Mouse (Mus musculus) midbrain, embryonic 14.5 days (tissue): Measurements from ENCODE around the gene Fgf22. TPM values are rescaled to one million over a fixed set of nuclear protein-coding genes. Genes with fewer than 3 reads are reported as not detected.

ENCODE experiments used
- ATAC-seq: fragments of 200-750 bp; cut with Nextera tagmentation; 2 replicates; pipeline ENCODE4 v1.8.0; 2017; ENCODE audit warnings: moderate number of reproducible peaks, moderate library complexity; ENCODE audit not compliant: low FRiP score, low TSS enrichment
- DNase-seq: peaks from one replicate; pipeline ENCODE4 v3.0.0-alpha.2; 2015
- H3K27ac ChIP-seq: fragments of 300-500 bp; sonication (generic); replicated peaks from 2 replicates; pipeline ENCODE4 v1.5.1; 2014; ENCODE audit warnings: mild to moderate bottlenecking, low read depth, low read length, moderate library complexity
- H3K27me3 ChIP-seq: fragments of 300-500 bp; sonication (generic); 2 replicates; pipeline ENCODE4 v1.6.1; 2014; ENCODE audit warnings: low read length, control low read depth, mixed read lengths; ENCODE audit not compliant: control insufficient read depth, insufficient read depth
- H3K36me3 ChIP-seq: fragments of 300-500 bp; sonication (generic); 2 replicates; pipeline ENCODE4 v1.6.1; 2014; ENCODE audit warnings: low read length, control low read depth; ENCODE audit not compliant: control insufficient read depth, insufficient read depth
- H3K4me1 ChIP-seq: fragments of 300-500 bp; sonication (generic); 2 replicates; pipeline ENCODE4 v1.6.1; 2014; ENCODE audit warnings: mild to moderate bottlenecking, antibody characterized with exemption, low read length, control low read depth; ENCODE audit not compliant: control insufficient read depth, insufficient read depth
- H3K4me2 ChIP-seq: fragments of 300-500 bp; sonication (generic); 2 replicates; pipeline ENCODE4 v1.6.1; 2014; ENCODE audit warnings: mild to moderate bottlenecking, low read length, moderate library complexity
- H3K4me3 ChIP-seq: fragments of 300-500 bp; sonication (generic); replicated peaks from 2 replicates; pipeline ENCODE4 v1.5.1; 2014; ENCODE audit warnings: low read depth, low read length
- H3K9ac ChIP-seq: fragments of 300-500 bp; sonication (generic); replicated peaks from 2 replicates; pipeline ENCODE4 v1.6.1; 2014; ENCODE audit warnings: mild to moderate bottlenecking, low read length, moderate library complexity
- H3K9me3 ChIP-seq: fragments of 300-500 bp; sonication (generic); 2 replicates; pipeline ENCODE4 v1.6.1; 2016; ENCODE audit warnings: low read length, control low read depth, mixed read lengths; ENCODE audit not compliant: control insufficient read depth
- WGBS: fragments of 180-500 bp; shearing (Covaris S2); extraction: QIAGEN DNeasy Blood & Tissue Kit; methylation state at CpG from one replicate; pipeline ENCODE4 v1.1.7; 2014; 5-methylcytosine and 5-hydroxymethylcytosine counted together
- polyA plus RNA-seq: library from polyadenylated mRNA; unstranded; fragments of >200 nt; fragmentation: Nextera tagmentation; extraction: Ambion mirVana; gene quantifications from 2 replicates; pipeline ENCODE4 v1.2.1, GENCODE M21; 2014

Gene Fgf22
- polyA plus RNA-seq, 1 experiment from 2014 or later: 0.87 TPM

DNA sequence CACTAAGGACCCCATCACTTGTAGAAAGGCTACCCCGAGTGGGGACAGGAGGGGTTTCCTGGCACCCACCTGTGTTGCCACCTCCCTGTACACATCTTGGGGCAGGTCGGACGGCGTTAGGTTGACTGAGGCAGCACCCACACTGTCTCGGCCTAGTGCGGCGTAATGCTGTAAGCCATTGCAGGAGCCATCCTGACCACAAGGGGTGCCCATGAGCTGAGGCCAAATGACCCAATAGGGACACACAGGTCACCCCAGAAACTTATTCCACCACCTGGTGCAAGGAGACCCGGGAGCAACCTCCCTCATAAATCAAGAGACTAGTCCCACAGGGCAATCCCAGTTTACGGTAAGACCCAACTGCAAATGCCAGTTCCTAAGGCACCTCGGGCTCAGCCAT is 16.6 kb upstream of the Fgf22 start:
- Histone ChIP-seq H3K4me2 (no peak overlapping the region), H3K4me1 (no peaks in the 10 kb centered on the region), H3K27ac (no peak overlapping the region), H3K36me3 (peaks cover 93% of the 10 kb centered on the region), H3K9ac (no peak overlapping the region), H3K27me3 (no peaks in the 10 kb centered on the region), H3K9me3 (peaks cover 29% of the 10 kb centered on the region), H3K4me3 (no peak overlapping the region)
- ATAC-seq: no peak
- 83% methylated on average over 10 of the region's 10 CpGs for WGBS
- DNase-seq: no peak

DNA sequence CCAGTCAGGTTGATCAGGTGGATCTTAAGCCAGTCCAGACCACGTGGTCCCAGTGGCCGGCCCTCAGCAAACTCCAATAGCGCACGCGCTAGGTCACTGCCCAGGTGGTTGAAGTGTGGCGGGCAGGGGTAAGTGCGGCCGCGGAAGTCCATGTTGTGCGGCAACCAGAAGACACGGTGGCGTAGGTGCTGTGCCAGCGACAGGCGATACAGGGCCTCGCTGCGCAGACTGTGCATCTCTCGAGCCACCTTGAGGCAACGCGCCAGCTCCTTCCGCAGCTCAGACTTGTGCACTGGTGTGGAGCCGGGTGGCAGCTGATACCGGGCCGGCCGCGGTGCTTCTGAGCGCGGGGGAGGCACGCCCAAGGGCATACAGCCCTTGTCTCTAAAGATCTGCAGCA is 15.6 kb upstream of the Fgf22 start:
- Histone ChIP-seq H3K4me3 (no peak overlapping the region), H3K9me3 (peaks cover 29% of the 10 kb centered on the region)
- no peak for ATAC-seq

DNA sequence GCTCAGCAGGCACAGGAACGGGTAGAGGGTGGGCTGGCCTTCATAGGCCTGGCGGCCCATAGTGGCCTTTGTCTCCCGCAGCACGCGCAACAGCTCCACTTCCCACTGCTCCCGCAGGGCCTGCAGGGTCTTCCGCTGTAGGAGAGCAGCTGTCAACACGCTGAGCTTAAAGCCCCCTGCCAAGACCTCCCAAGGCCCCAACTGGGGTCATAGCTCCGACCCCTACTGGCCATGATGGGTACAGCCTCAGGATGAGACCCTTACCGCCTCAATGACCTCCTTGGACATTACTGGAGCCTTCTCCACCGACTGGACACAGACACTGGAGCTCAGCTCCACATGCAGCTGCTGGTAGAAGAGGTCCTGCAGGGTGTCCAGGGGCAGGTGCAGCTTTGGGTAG is 14.0 kb upstream of the Fgf22 start:
- H3K9me3 ChIP-seq: peaks cover 27% of the 10 kb centered on the region
- peaks cover 82% of the 10 kb centered on the region for H3K36me3 ChIP-seq
- no peak for DNase-seq
- H3K9ac ChIP-seq: no peak overlapping the region
- peaks cover 5% of the 10 kb centered on the region; the same call in 1 of the 2 replicates for H3K4me1 ChIP-seq
- WGBS: 40% methylated on average over 11 of the region's 11 CpGs
- ATAC-seq: no peak
- no peak overlapping the region for H3K4me2 ChIP-seq
- H3K27ac ChIP-seq: no peak overlapping the region
- no peaks in the 10 kb centered on the region for H3K27me3 ChIP-seq
- H3K4me3 ChIP-seq: no peak overlapping the region

More for the DNA sequence above, 15.6 kb upstream of the Fgf22 start:
- no peak overlapping the region for H3K27ac ChIP-seq
- DNase-seq: no peak
- no peaks in the 10 kb centered on the region for H3K27me3 ChIP-seq
- no peaks in the 10 kb centered on the region for H3K4me1 ChIP-seq
- H3K9ac ChIP-seq: no peak overlapping the region
- H3K36me3 ChIP-seq: peaks cover 94% of the 10 kb centered on the region
- WGBS: 97% methylated on average over 28 of the region's 28 CpGs
- H3K4me2 ChIP-seq: no peak overlapping the region

- peaks cover 10% of the 10 kb centered on the region; the same call in 1 of the 2 replicates for H3K4me1 ChIP-seq
- 92% methylated on average over 11 of the region's 11 CpGs for WGBS
- H3K27me3 ChIP-seq: no peaks in the 10 kb centered on the region
- H3K4me2 ChIP-seq: no peak overlapping the region
- no peak overlapping the region for H3K4me3 ChIP-seq
- peaks cover 59% of the 10 kb centered on the region for H3K36me3 ChIP-seq
- H3K9ac ChIP-seq: no peak overlapping the region
- ATAC-seq (no peak), DNase-seq (no peak)
- peaks cover 23% of the 10 kb centered on the region for H3K9me3 ChIP-seq
- no peak overlapping the region for H3K27ac ChIP-seq
These were observed 11.7 kb upstream of the Fgf22 start for GRCm38 (mm10) chr10:79743161-79743560.

- Histone ChIP-seq H3K4me1 (peaks cover 10% of the 10 kb centered on the region; the same call in 1 of the 2 replicates), H3K9me3 (peaks cover 16% of the 10 kb centered on the region; the same call in 1 of the 2 replicates), H3K36me3 (peaks cover 52% of the 10 kb centered on the region), H3K4me3 (no peak overlapping the region), H3K9ac (no peak overlapping the region), H3K27ac (no peak overlapping the region), H3K4me2 (no peak overlapping the region), H3K27me3 (no peaks in the 10 kb centered on the region)
- WGBS: 96% methylated on average over 15 of the region's 15 CpGs
- DNase-seq (no peak), ATAC-seq (no peak)
These were observed 11.1 kb upstream of the Fgf22 start for GRCm38 (mm10) chr10:79743650-79744365.

DNA sequence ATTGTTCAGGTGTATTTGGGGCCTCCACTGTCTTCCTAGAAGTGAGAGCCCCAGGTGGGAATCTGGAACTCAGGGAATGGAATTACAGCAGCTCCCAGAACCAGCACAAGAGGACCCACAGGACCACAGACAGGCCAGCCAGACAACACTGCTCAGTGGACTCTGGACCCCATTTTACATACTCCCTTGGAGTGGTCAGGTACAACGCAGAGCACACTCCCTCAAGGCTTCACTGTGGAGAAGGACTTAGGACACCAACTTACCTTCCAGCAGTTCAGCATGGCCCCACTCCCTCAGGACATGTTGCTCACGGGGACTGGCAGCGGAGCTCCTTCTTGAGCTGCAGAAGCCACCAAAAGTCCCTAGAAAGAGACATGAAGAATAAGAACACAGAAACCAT is 9.5 kb upstream of the Fgf22 start:
- ATAC-seq: no peak
- 93% methylated on average over 3 of the region's 3 CpGs for WGBS
- H3K4me3 ChIP-seq: 0 out of 2 replicates have a peak overlapping the region, but pooled peaks have one; percentile 65
- peak overlapping the region; percentile 59 for H3K4me2 ChIP-seq
- H3K27me3 ChIP-seq: no peaks in the 10 kb centered on the region
- peaks cover 36% of the 10 kb centered on the region for H3K36me3 ChIP-seq
- H3K9ac ChIP-seq: no peak overlapping the region
- DNase-seq: no peak
- H3K9me3 ChIP-seq: 0 out of 2 replicates have a peak, but pooled peaks cover under 1% of the 10 kb centered on the region
- H3K4me1 ChIP-seq: peaks cover 10% of the 10 kb centered on the region; the same call in 1 of the 2 replicates
- no peak overlapping the region for H3K27ac ChIP-seq

- H3K9me3 ChIP-seq: no peaks in the 10 kb centered on the region
- DNase-seq: peak; percentile 99
- H3K36me3 ChIP-seq: peaks cover 29% of the 10 kb centered on the region
- H3K27me3 ChIP-seq: no peaks in the 10 kb centered on the region
- H3K4me3 ChIP-seq: peak within 1 kb of the TSS; percentile 65
- peaks cover 10% of the 10 kb centered on the region; the same call in 1 of the 2 replicates for H3K4me1 ChIP-seq
- peak within 1 kb of the TSS; percentile 56 for H3K9ac ChIP-seq
- WGBS: 2% methylated on average over 38 of the region's 38 CpGs
- peak within 1 kb of the TSS; percentile 59 for H3K4me2 ChIP-seq
- no peak within 1 kb of the TSS; the same call in 1 of the 2 replicates for H3K27ac ChIP-seq
- ATAC-seq: peak; percentile 95
These were observed 8.7 kb upstream of the Fgf22 start, which contains the start of gene Polrmt for GRCm38 (mm10) chr10:79745898-79746773. Polrmt (minus strand) TSS chr10:79746581.

DNA sequence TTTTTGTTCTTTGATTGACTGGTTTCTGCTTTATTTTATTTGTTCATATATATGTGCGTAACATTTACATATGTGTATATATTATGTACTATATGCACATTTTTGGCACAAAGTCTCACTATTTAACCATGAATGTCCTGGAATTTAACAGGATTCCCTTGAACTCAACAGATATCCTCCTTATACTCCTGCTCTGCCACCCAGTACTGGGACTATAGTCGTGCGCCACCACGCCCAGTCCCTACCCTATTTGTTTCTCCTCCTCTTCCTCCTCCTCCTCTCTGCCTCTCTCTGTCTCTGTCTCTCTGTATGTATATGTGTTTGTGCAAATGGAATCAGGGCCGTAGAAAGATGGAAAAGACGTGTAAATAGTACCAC is 8.1 kb upstream of the Fgf22 start:
- H3K4me2 ChIP-seq: peak overlapping the region; percentile 59
- no peak overlapping the region for H3K27ac ChIP-seq
- no peak overlapping the region for H3K9ac ChIP-seq
- no peaks in the 10 kb centered on the region for H3K27me3 ChIP-seq
- peaks cover 10% of the 10 kb centered on the region; the same call in 1 of the 2 replicates for H3K4me1 ChIP-seq
- peaks cover 23% of the 10 kb centered on the region for H3K36me3 ChIP-seq
- no peaks in the 10 kb centered on the region for H3K9me3 ChIP-seq
- peak overlapping the region; percentile 65; the same call in 1 of the 2 replicates for H3K4me3 ChIP-seq
- peak; percentile 43 for ATAC-seq
- DNase-seq: no peak
- 23% methylated on average over 6 of the region's 6 CpGs for WGBS
